Mouse (Mus musculus) midbrain, embryonic 14.5 days (tissue): ENCODE data around the gene Nono. TPM values are rescaled to one million over a fixed set of nuclear protein-coding genes. Genes with fewer than 3 reads are reported as not detected.
"Not testable (repeated sequence)": the region's sequence is repeated elsewhere in the genome, so short reads cannot be mapped to it uniquely, and the experiment has no call there.

Source experiments
- ATAC-seq: fragments of 200-750 bp; cut with Nextera tagmentation; 2 replicates; pipeline ENCODE4 v1.8.0; 2017; ENCODE audit warnings: moderate number of reproducible peaks, moderate library complexity; ENCODE audit not compliant: low FRiP score, low TSS enrichment
- DNase-seq: peaks from one replicate; pipeline ENCODE4 v3.0.0-alpha.2; 2015
- H3K27ac ChIP-seq: fragments of 300-500 bp; sonication (generic); replicated peaks from 2 replicates; pipeline ENCODE4 v1.5.1; 2014; ENCODE audit warnings: mild to moderate bottlenecking, low read depth, low read length, moderate library complexity
- H3K27me3 ChIP-seq: fragments of 300-500 bp; sonication (generic); 2 replicates; pipeline ENCODE4 v1.6.1; 2014; ENCODE audit warnings: low read length, control low read depth, mixed read lengths; ENCODE audit not compliant: control insufficient read depth, insufficient read depth
- H3K36me3 ChIP-seq: fragments of 300-500 bp; sonication (generic); 2 replicates; pipeline ENCODE4 v1.6.1; 2014; ENCODE audit warnings: low read length, control low read depth; ENCODE audit not compliant: control insufficient read depth, insufficient read depth
- H3K4me1 ChIP-seq: fragments of 300-500 bp; sonication (generic); 2 replicates; pipeline ENCODE4 v1.6.1; 2014; ENCODE audit warnings: mild to moderate bottlenecking, antibody characterized with exemption, low read length, control low read depth; ENCODE audit not compliant: control insufficient read depth, insufficient read depth
- H3K4me2 ChIP-seq: fragments of 300-500 bp; sonication (generic); 2 replicates; pipeline ENCODE4 v1.6.1; 2014; ENCODE audit warnings: mild to moderate bottlenecking, low read length, moderate library complexity
- H3K4me3 ChIP-seq: fragments of 300-500 bp; sonication (generic); replicated peaks from 2 replicates; pipeline ENCODE4 v1.5.1; 2014; ENCODE audit warnings: low read depth, low read length
- H3K9ac ChIP-seq: fragments of 300-500 bp; sonication (generic); replicated peaks from 2 replicates; pipeline ENCODE4 v1.6.1; 2014; ENCODE audit warnings: mild to moderate bottlenecking, low read length, moderate library complexity
- H3K9me3 ChIP-seq: fragments of 300-500 bp; sonication (generic); 2 replicates; pipeline ENCODE4 v1.6.1; 2016; ENCODE audit warnings: low read length, control low read depth, mixed read lengths; ENCODE audit not compliant: control insufficient read depth
- WGBS: fragments of 180-500 bp; shearing (Covaris S2); extraction: QIAGEN DNeasy Blood & Tissue Kit; methylation state at CpG from one replicate; pipeline ENCODE4 v1.1.7; 2014; 5-methylcytosine and 5-hydroxymethylcytosine counted together
- polyA plus RNA-seq: library from polyadenylated mRNA; unstranded; fragments of >200 nt; fragmentation: Nextera tagmentation; extraction: Ambion mirVana; gene quantifications from 2 replicates; pipeline ENCODE4 v1.2.1, GENCODE M21; 2014

Gene Nono
- polyA plus RNA-seq, 1 experiment from 2014 or later: 351 TPM

GRCm38 (mm10) chrX:101451147-101451546 lies 22.0 kb downstream of the Nono start:
- Histone ChIP-seq H3K27ac (no peak overlapping the region), H3K4me1 (no peaks in the 10 kb centered on the region), H3K9me3 (no peaks in the 10 kb centered on the region), H3K4me2 (no peak overlapping the region), H3K9ac (no peak overlapping the region), H3K4me3 (no peak overlapping the region), H3K27me3 (no peaks in the 10 kb centered on the region), H3K36me3 (peaks cover 47% of the 10 kb centered on the region)
- WGBS: 67% methylated on average over 1 of the region's 1 CpGs
- DNase-seq (no peak), ATAC-seq (no peak)

GRCm38 (mm10) chrX:101451591-101451990 lies 22.5 kb downstream of the Nono start:
- Histone ChIP-seq H3K4me3 (no peak overlapping the region), H3K36me3 (peaks cover 43% of the 10 kb centered on the region), H3K4me2 (no peak overlapping the region), H3K27ac (no peak overlapping the region), H3K9me3 (no peaks in the 10 kb centered on the region), H3K9ac (no peak overlapping the region), H3K4me1 (no peaks in the 10 kb centered on the region), H3K27me3 (no peaks in the 10 kb centered on the region)
- ATAC-seq (no peak), DNase-seq (no peak)
- 87% methylated on average over 3 of the region's 3 CpGs for WGBS

DNA sequence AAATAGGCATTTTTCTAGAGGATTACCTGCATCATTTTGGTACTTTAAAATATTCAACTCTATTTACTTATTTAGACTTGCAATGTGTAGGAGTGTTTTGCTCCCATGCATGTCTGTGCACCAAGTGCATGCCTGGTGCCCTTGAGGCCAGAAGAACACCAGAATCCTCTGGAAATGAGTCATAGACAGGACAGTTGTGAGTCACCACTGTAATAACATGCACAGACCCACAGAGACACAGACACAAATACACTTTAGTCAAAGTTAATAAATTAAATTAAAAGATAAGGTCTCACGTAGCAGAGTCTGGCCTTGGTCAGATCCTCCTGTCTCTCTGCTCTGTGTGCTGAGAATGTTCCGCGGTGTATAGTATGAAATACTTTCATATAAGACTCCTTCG lies 43.1 kb downstream of the Nono start:
- no peaks in the 10 kb centered on the region for H3K27me3 ChIP-seq
- no peak overlapping the region for H3K4me3 ChIP-seq

DNA sequence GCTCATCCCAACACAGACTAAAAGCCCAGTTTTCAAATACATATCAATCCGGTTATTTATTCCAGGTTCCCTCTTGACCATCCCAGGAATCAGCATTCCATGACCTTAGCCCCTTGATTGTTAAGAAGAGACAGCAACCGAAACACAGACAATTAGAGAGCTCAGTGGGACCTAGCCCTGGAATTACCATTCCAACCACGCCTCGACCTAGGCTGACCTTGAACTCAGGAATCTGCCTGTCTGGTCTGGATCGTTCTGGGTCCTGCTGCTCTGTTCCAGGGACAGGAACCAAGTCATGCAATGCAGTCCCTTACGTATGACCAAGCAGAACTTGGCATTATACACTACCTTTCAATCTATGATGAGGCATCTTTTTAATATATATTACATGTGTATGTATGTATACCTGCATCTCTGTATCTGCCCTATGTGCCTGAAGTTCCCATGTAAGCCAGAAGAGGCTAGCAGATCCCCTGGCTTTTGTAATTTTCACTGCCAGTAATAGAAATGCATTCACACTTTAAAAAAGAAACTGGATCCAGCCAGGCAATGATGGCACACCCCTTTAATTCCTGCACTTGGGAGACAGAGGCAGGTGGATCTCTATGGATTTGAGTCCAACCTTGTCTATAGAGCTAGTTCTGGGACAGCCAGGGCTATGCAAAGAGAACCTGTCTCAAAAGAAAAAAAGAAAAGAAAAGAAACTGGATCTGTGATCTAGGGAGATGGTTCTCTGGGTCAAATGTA lies 52.7 kb downstream of the Nono start:
- Histone ChIP-seq H3K4me3 (no peak overlapping the region), H3K4me1 (no peaks in the 10 kb centered on the region), H3K27me3 (no peaks in the 10 kb centered on the region), H3K9me3 (no peaks in the 10 kb centered on the region), H3K27ac (no peak overlapping the region), H3K4me2 (no peak overlapping the region), H3K9ac (no peak overlapping the region), H3K36me3 (no peaks in the 10 kb centered on the region)
- ATAC-seq (no peak), DNase-seq (no peak)
- WGBS: 77% methylated on average over 6 of the region's 6 CpGs

More for the DNA sequence above, 43.1 kb downstream of the Nono start:
- no peak for DNase-seq
- no peak overlapping the region for H3K27ac ChIP-seq
- H3K36me3 ChIP-seq: peaks cover 14% of the 10 kb centered on the region; the same call in 1 of the 2 replicates
- no peak overlapping the region for H3K9ac ChIP-seq
- ATAC-seq: no peak
- H3K4me1 ChIP-seq: no peaks in the 10 kb centered on the region
- 98% methylated on average over 4 of the region's 4 CpGs for WGBS
- no peaks in the 10 kb centered on the region for H3K9me3 ChIP-seq
- H3K4me2 ChIP-seq: no peak overlapping the region

GRCm38 (mm10) chrX:101486487-101487152 lies 57.5 kb downstream of the Nono start:
- not testable (repeated sequence) for H3K4me1 ChIP-seq, H3K4me2 ChIP-seq, ATAC-seq, H3K27me3 ChIP-seq, H3K9ac ChIP-seq, H3K4me3 ChIP-seq, H3K27ac ChIP-seq, H3K9me3 ChIP-seq, H3K36me3 ChIP-seq
- peak; percentile 78 for DNase-seq
- 27% methylated on average over 9 of the region's 12 CpGs for WGBS

Other genes with a start within 250 kb of the Nono start
- 41.8 and 54.5 TPM in 2 replicates for gene Snx12, start 206.8 kb upstream of the Nono start, polyA plus RNA-seq
- 0.79 and 0.93 TPM in 2 replicates for gene Foxo4, start 174.8 kb upstream of the Nono start, polyA plus RNA-seq
- gene Gm614, start 165.3 kb upstream of the Nono start, polyA plus RNA-seq: not detected in 2 replicates
- gene Il2rg, start 161.1 kb upstream of the Nono start, polyA plus RNA-seq: 4.2 and 7.9 TPM in 2 replicates
- gene Gm20489, start 160.3 kb upstream of the Nono start, polyA plus RNA-seq: not detected in 2 replicates
- 30.6 and 33.0 TPM in 2 replicates for gene Med12, start 155.3 kb upstream of the Nono start, polyA plus RNA-seq
- 98.6 and 99.2 TPM in 2 replicates for gene Nlgn3, start 130.2 kb upstream of the Nono start, polyA plus RNA-seq
- 0.57 and 0.85 TPM in 2 replicates for gene Gjb1, start 52.9 kb upstream of the Nono start, polyA plus RNA-seq
- gene Zmym3, start 8.5 kb upstream of the Nono start, polyA plus RNA-seq: 67.9 and 75.2 TPM in 2 replicates
- gene Itgb1bp2, start 19.8 kb downstream of the Nono start, polyA plus RNA-seq: 1.8 and 2.1 TPM in 2 replicates
- gene Taf1, start 103.4 kb downstream of the Nono start, polyA plus RNA-seq: 15.8 and 20.6 TPM in 2 replicates
- 261 and 292 TPM in 2 replicates for gene Ogt, start 210.7 kb downstream of the Nono start, polyA plus RNA-seq